ENCODE assay signal across 11 mouse cellular contexts in the genomic region with DNA sequence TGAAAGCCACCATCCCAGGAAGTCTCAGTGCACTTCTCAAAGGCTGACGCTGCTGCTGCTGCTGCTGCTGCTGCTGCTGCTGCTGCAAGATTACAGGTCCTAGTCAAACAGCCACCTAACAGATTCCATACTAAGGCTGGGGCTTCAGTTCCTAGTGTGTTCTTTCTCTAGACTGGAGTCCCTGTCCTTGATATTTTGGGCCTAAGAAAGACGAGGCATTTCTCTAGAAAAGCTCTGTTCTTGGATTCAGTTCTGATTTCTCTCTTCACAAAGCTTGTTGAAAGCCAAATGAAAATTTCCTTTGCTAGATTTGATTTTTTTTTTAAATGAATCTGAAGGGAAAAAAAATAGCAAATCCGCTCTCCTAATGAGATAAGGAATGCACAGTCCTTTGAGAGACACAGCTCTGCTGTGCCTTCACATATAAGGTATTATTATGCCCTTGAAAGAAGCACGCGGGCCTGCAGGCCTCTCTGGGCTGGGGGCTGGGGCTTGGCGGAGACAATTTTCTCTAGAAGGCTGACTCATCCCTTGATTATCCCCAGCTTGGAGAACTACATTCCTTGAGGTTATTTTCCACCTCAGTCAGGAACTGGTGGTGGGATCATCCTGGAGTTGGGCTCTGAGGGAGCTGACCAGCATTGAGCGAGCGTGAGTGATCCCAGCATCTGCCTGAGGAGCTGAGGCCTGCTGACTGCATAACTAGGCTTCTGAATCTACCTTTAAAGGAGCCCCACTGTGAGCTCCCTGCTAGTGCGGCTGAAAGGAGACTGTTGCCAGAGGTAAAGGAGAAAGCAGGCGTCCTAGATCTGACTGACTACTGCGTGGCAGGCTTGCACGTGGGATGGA. TPM values are rescaled to one million over a fixed set of nuclear protein-coding genes. Genes with fewer than 3 reads are reported as not detected.
A peak's percentile ranks its signal among the peaks of the same experiment; 100 is the strongest.
DNase-seq lines count a peak whose midpoint lies in the region; ATAC-seq and TF ChIP-seq lines count a peak whose summit lies in the region.
"Had no signal": no experiment of that assay in that cellular context is flagged by ENCODE, and none has a peak within 500 bp of the region (broad histone marks: within the 10 kb centered on the region; RNA-seq: fewer than 3 reads in every experiment).

No protein-coding gene starts in this region.

- DNase-seq in left cerebral cortex, adult 2 months (ENCODE audit: extremely low spot score in 1 of 2, low spot score in 2 of 2): peak in 1 of 2 experiments; percentile 35
- DNase-seq in left cerebral cortex, adult 11 months (ENCODE audit: low spot score): no peak
- DNase-seq in Patski (ENCODE audit: low read depth, low spot score): peak; percentile 75
- peak; percentile 47 to 52 for DNase-seq in frontal cortex, postnatal 36 days (ENCODE audit: low spot score in 2 of 2)
- no peak for DNase-seq in heart, adult 18-20 months
- no peak for DNase-seq in cerebellum, adult 8-10 months
- no peak for DNase-seq in embryo, embryonic 10.5 days (ENCODE audit: low spot score)
- DNase-seq: kidney, adult 2 months; layer of hippocampus, postnatal 36 days; lung, embryonic 14.5 days had no signal

- in situ Hi-C loops in Patski (cut with MboI; ENCODE audit: low pct_unique_long_range_greater_than_20kb): no loop called here

- POLR2A ChIA-PET in Patski (lab: Charles Lee): no interaction called here

- H3K4me2 ChIP-seq in neural tube, embryonic 15.5 days: no peak overlapping the region
- H3K4me2 ChIP-seq: lung, embryonic 14.5 days had no signal

- H3K4me1 ChIP-seq in neural tube, embryonic 15.5 days: no peaks in the 10 kb centered on the region

- no peak overlapping the region for H3K9ac ChIP-seq in neural tube, embryonic 15.5 days (replicated peaks)
- H3K9ac ChIP-seq: lung, embryonic 14.5 days had no signal

- CTCF ChIA-PET in Patski (lab: Charles Lee): interaction anchor here (1.0 kb wide), 1 partner anchor 125 kb away, joined by 3 read pairs; no protein-coding TSS in a partner anchor

- H3K4me3 ChIP-seq in left cerebral cortex, adult 2 months: no peak overlapping the region
- H3K4me3 ChIP-seq in neural tube, embryonic 15.5 days (replicated peaks): no peak overlapping the region

- WGBS in neural tube, embryonic 15.5 days: 39% methylated on average over 12 of the region's 12 CpGs

- TF ChIP-seq CTCF in left cerebral cortex, adult 2 months (IDR thresholded peaks at IDR 0.05): no peak
- TF ChIP-seq CTCF in Patski (IDR thresholded peaks at IDR 0.05): no peak

- peak; percentile 98 for ATAC-seq in Patski
- no peak for ATAC-seq in neural tube, embryonic 15.5 days (ENCODE audit: low FRiP score)

- H3K27ac ChIP-seq in left cerebral cortex, adult 2 months: peak overlapping the region; percentile 88
- 0 out of 2 replicates have a peak overlapping the region, but pooled peaks have one; percentile 20 for H3K27ac ChIP-seq in neural tube, embryonic 15.5 days (replicated peaks)

- no peaks in the 10 kb centered on the region for H3K27me3 ChIP-seq in Patski
- H3K27me3 ChIP-seq in neural tube, embryonic 15.5 days (replicated peaks): no peaks in the 10 kb centered on the region

- no peaks in the 10 kb centered on the region for H3K36me3 ChIP-seq in neural tube, embryonic 15.5 days

- H3K9me3 ChIP-seq in neural tube, embryonic 15.5 days (replicated peaks): no peaks in the 10 kb centered on the region

- intact Hi-C loops in left cerebral cortex, adult 2 months (cut with DNase I): no loop called here

RNA-seq across cellular contexts. Expression of a gene that starts 21.2 kb away (rescaled TPM):
- total RNA-seq in left cerebral cortex, adult 2 months (2021): 10 to 100 TPM; 27.5 to 28.2 TPM
- 53.5 TPM for polyA plus RNA-seq in Patski (2021)
- polyA plus RNA-seq in neural tube, embryonic 15.5 days (2015; fragmentation: Nextera tagmentation; extraction: Ambion mirVana): 11.0 and 12.9 TPM in 2 replicates
- total RNA-seq in heart, adult 18-20 months (2021): 1 to 10 TPM; 2.3 to 3.4 TPM

Comparison
In these comparisons a context has a peak if more than half of its experiments do, and no peak if none do; other contexts are left out.
1. DNase-seq: peak in Patski (single experiment) and frontal cortex, postnatal 36 days (2 of 2); none in left cerebral cortex, adult 11 months (single experiment), heart, adult 18-20 months (0 of 2), cerebellum, adult 8-10 months (single experiment) and embryo, embryonic 10.5 days (single experiment).
2. RNA of a gene that starts 21.2 kb away (total RNA-seq): 27.5 to 28.2 TPM in left cerebral cortex, adult 2 months; 2.3 to 3.4 TPM in heart, adult 18-20 months; every median in the first group is over 4 times any median in the second.